Mouse (Mus musculus) lung, adult 2 months (tissue): ENCODE measurements around the gene Adgrg1. TPM values are rescaled to one million over a fixed set of nuclear protein-coding genes. Genes with fewer than 3 reads are reported as not detected.

ENCODE experiments used
- DNase-seq: peaks from one replicate; pipeline ENCODE4 v3.0.0; 2022
- H3K4me1 ChIP-seq: fragments of 200-500 bp; 2 replicates; pipeline ENCODE4 v1.6.1; 2011; ENCODE audit warnings: low read length; ENCODE audit not compliant: control insufficient read depth, insufficient read depth
- H3K4me3 ChIP-seq: fragments of 200-500 bp; replicated peaks from 2 replicates; pipeline ENCODE3; 2011; ENCODE audit warnings: low read depth, mild to moderate bottlenecking, control low read depth, low read length; ENCODE audit errors: extremely low read depth
- CTCF ChIP-seq: fragments of 200-500 bp; IDR thresholded peaks from 2 replicates; pipeline ENCODE4 v1.5.1; 2011; ENCODE audit warnings: mild to moderate bottlenecking, low read length, control low read depth; ENCODE audit not compliant: insufficient read depth
- POLR2A ChIP-seq: fragments of 200-500 bp; IDR thresholded peaks from 2 replicates; pipeline ENCODE4 v1.6.1; 2011; ENCODE audit warnings: low read depth, mild to moderate bottlenecking, control low read depth, low read length, borderline replicate concordance; ENCODE audit errors: extremely low read depth
- WGBS: fragments of 180-500 bp; shearing (Covaris S2); methylation state at CpG from one replicate; pipeline ENCODE4 v1.1.7; 2018; 5-methylcytosine and 5-hydroxymethylcytosine counted together
- polyA plus RNA-seq: library from polyadenylated mRNA; depleted of rRNA; stranded (reverse); fragments of >200 nt; gene quantifications from 2 replicates; pipeline ENCODE4 v1.2.3, GENCODE M21; 2012

Adgrg1 gene
- polyA plus RNA-seq, 1 experiment: 233 TPM

- Histone ChIP-seq H3K4me1 (peaks cover 15% of the 10 kb centered on the region), H3K4me3 (no peak overlapping the region)
- DNase-seq: no peak
- TF ChIP-seq CTCF: no peak
- no peak for TF ChIP-seq POLR2A
- WGBS: 30% methylated on average over 5 of the region's 5 CpGs
These were observed 8.6 kb downstream of the Adgrg1 start for GRCm38 (mm10) chr8:94983146-94983545.

GRCm38 (mm10) chr8:94983881-94984516 lies 9.4 kb downstream of the Adgrg1 start:
- 22% methylated on average over 10 of the region's 10 CpGs for WGBS
- DNase-seq: no peak
- Histone ChIP-seq H3K4me3 (no peak overlapping the region), H3K4me1 (peaks cover 19% of the 10 kb centered on the region)
- TF ChIP-seq CTCF: no peak

GRCm38 (mm10) chr8:94985023-94985422 lies 10.5 kb downstream of the Adgrg1 start:
- TF ChIP-seq POLR2A (no peak), CTCF (no peak)
- H3K4me1 ChIP-seq: peaks cover 19% of the 10 kb centered on the region
- WGBS: 69% methylated on average over 6 of the region's 6 CpGs
- DNase-seq: no peak
- no peak overlapping the region for H3K4me3 ChIP-seq

GRCm38 (mm10) chr8:94986676-94987075 lies 12.1 kb downstream of the Adgrg1 start:
- TF ChIP-seq POLR2A (no peak), CTCF (no peak)
- Histone ChIP-seq H3K4me3 (no peak overlapping the region), H3K4me1 (peaks cover 27% of the 10 kb centered on the region)
- DNase-seq: no peak
- 22% methylated on average over 5 of the region's 5 CpGs for WGBS

- 65% methylated on average over 7 of the region's 7 CpGs for WGBS
- TF ChIP-seq CTCF (no peak), POLR2A (no peak)
- H3K4me3 ChIP-seq: no peak overlapping the region
- DNase-seq: no peak
- H3K4me1 ChIP-seq: peaks cover 32% of the 10 kb centered on the region
These were observed 13.0 kb downstream of the Adgrg1 start for GRCm38 (mm10) chr8:94987553-94987952.

GRCm38 (mm10) chr8:94988619-94989018 lies 14.1 kb downstream of the Adgrg1 start:
- TF ChIP-seq CTCF: no peak
- no peak for TF ChIP-seq POLR2A
- 47% methylated on average over 6 of the region's 6 CpGs for WGBS
- Histone ChIP-seq H3K4me1 (peaks cover 31% of the 10 kb centered on the region), H3K4me3 (no peak overlapping the region)
- DNase-seq: no peak

- DNase-seq: no peak
- TF ChIP-seq POLR2A (no peak), CTCF (no peak)
- Histone ChIP-seq H3K4me3 (no peak overlapping the region), H3K4me1 (peaks cover 22% of the 10 kb centered on the region)
- WGBS: 82% methylated on average over 4 of the region's 4 CpGs
These were observed 15.2 kb downstream of the Adgrg1 start for GRCm38 (mm10) chr8:94989711-94990110.

GRCm38 (mm10) chr8:94990598-94991453 lies 16.3 kb downstream of the Adgrg1 start:
- Histone ChIP-seq H3K4me3 (no peak overlapping the region), H3K4me1 (peaks cover 22% of the 10 kb centered on the region)
- TF ChIP-seq CTCF: no peak
- TF ChIP-seq POLR2A: no peak
- WGBS: 54% methylated on average over 11 of the region's 11 CpGs
- DNase-seq: no peak

GRCm38 (mm10) chr8:94991454-94991994 lies 17.0 kb downstream of the Adgrg1 start:
- Histone ChIP-seq H3K4me1 (peaks cover 22% of the 10 kb centered on the region), H3K4me3 (no peak overlapping the region)
- 74% methylated on average over 9 of the region's 9 CpGs for WGBS
- TF ChIP-seq POLR2A (no peak), CTCF (no peak)
- no peak for DNase-seq

GRCm38 (mm10) chr8:94992010-94992409 lies 17.5 kb downstream of the Adgrg1 start:
- H3K4me1 ChIP-seq: peaks cover 22% of the 10 kb centered on the region
- H3K4me3 ChIP-seq: no peak overlapping the region
- 71% methylated on average over 4 of the region's 4 CpGs for WGBS
- TF ChIP-seq POLR2A (no peak), CTCF (no peak)
- no peak for DNase-seq
